ENCODE assay signal across 8 mouse cellular contexts in genomic region chr17:88195303-88195702, GRCm38 (mm10).
DNase-seq lines count a peak whose midpoint lies in the region; ATAC-seq and TF ChIP-seq lines count a peak whose summit lies in the region.

No protein-coding gene starts in this region.

- H3K27ac ChIP-seq in kidney, embryonic 16.5 days (ENCODE audit: low read length), result no peak overlapping the region
- H3K27ac ChIP-seq in heart, adult 2 months, result no peak overlapping the region

- 92% methylated on average over 2 of the region's 2 CpGs for WGBS in kidney, embryonic 16.5 days
- WGBS in heart, adult 2 months, result 53% methylated on average over 2 of the region's 2 CpGs

- intact Hi-C loops in heart, adult 2 months (cut with DNase I), result no loop called here

- H3K9me3 ChIP-seq in kidney, embryonic 16.5 days (ENCODE audit: low read length), result no peaks in the 10 kb centered on the region

- H3K27me3 ChIP-seq in kidney, embryonic 16.5 days (ENCODE audit: insufficient read depth, low read length), result no peaks in the 10 kb centered on the region
- no peaks in the 10 kb centered on the region for H3K27me3 ChIP-seq in heart, adult 2 months (ENCODE audit: control insufficient read depth, insufficient read depth, low read length)

- H3K4me1 ChIP-seq in kidney, embryonic 16.5 days (ENCODE audit: insufficient read depth, low read length), result no peaks in the 10 kb centered on the region
- H3K4me1 ChIP-seq in heart, adult 2 months (ENCODE audit: control insufficient read depth, insufficient read depth, low read length), result no peaks in the 10 kb centered on the region

- ATAC-seq in kidney, embryonic 16.5 days (ENCODE audit: low FRiP score, low TSS enrichment), result no peak

- H3K36me3 ChIP-seq in kidney, embryonic 16.5 days (ENCODE audit: insufficient read depth, low read length), result no peaks in the 10 kb centered on the region
- H3K36me3 ChIP-seq in heart, adult 2 months (ENCODE audit: control insufficient read depth, insufficient read depth, low read length), result no peaks in the 10 kb centered on the region

- no peak for TF ChIP-seq EP300 in heart, adult 2 months (IDR thresholded peaks at IDR 0.05; ENCODE audit: insufficient read depth, low read depth, low read length)

- no peak overlapping the region for H3K4me3 ChIP-seq in kidney, embryonic 16.5 days (ENCODE audit: low read length)
- no peak overlapping the region for H3K4me3 ChIP-seq in heart, adult 2 months

- peak; percentile 21 for DNase-seq in lung, postnatal 14 days
- DNase-seq in lung, postnatal 25 days (ENCODE audit: low spot score), result no peak
- peak; percentile 91 for DNase-seq in adrenal gland, adult 2 months
- DNase-seq in gastrocnemius, postnatal 4 days (ENCODE audit: low spot score in 2 of 2), result peak; percentile 25 to 60
- DNase-seq in skeletal muscle tissue, adult 2 months (ENCODE audit: low read depth, low spot score), result peak; percentile 81
- no peak for DNase-seq in heart, adult 2 months
- no peak for DNase-seq in B cell, adult 2 months

- TF ChIP-seq CTCF in heart, adult 2 months (IDR thresholded peaks at IDR 0.05), result no peak

- TF ChIP-seq POLR2A in heart, adult 2 months (IDR thresholded peaks at IDR 0.05; ENCODE audit: insufficient read depth, low read depth, low read length), result no peak

- no peak overlapping the region for H3K9ac ChIP-seq in kidney, embryonic 16.5 days (replicated peaks; ENCODE audit: low read length)
- no peak overlapping the region for H3K9ac ChIP-seq in heart, adult 2 months (ENCODE audit: low read depth, low read length)

- no peak overlapping the region for H3K4me2 ChIP-seq in kidney, embryonic 16.5 days (replicated peaks; ENCODE audit: low read depth, low read length)

- H3K79me2 ChIP-seq in heart, adult 2 months (replicated peaks; ENCODE audit: control insufficient read depth, insufficient read depth, low read length), result no peaks in the 10 kb centered on the region

Comparison
In these comparisons a context has a peak if more than half of its experiments do, and no peak if none do; other contexts are left out.
1. DNase-seq: peak in lung, postnatal 14 days (single experiment), adrenal gland, adult 2 months (single experiment), gastrocnemius, postnatal 4 days (2 of 2) and skeletal muscle tissue, adult 2 months (single experiment); none in lung, postnatal 25 days (single experiment), heart, adult 2 months (0 of 2) and B cell, adult 2 months (0 of 2).